Mouse (Mus musculus) thymus, postnatal 10 days (tissue): ENCODE data around the gene Nkrf.

Experiments used
- DNase-seq, 2 experiments: peaks; one replicate each; pipeline ENCODE4 v3.0.0; 2021; ENCODE audit warnings: low spot score in 2 of 2

Gene Nkrf

DNA sequence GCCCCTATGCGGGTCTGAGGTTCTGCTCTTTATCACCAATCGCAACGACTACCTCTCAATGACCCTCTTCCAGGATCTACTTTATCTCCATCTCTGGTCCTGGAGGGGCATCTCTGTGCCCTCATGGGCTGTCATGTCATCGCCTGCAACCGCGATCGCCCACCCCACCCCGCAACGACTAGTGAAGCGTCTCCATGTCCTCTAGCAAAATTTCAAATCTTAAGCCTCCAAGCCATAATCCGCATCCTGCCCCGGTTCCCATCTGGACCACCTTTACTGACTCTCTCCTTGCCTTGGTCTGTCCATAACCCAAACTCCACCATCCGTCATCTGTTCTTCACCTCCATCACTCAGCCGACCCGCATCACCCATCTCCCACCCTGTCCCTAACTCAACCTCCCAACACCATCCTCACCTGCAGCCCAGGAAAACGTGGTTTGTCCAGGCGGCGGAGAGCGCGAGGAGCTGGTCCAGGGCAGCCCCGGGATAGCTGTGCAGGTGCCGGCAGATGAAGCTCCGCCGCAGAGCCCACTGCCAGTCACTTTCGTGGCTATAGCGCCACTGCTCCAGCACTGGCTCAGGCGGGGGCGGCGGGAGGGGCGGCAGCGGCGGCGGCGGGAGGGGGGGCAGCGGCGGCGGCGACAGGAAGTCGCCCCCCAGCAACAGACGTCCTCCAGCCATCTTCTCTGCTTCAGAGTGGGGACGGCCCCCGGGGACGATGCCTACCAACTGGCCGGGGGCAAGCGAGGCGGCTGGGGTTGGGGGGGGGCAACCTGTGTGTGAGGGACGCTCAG lies at the start of gene Nkrf:
TSS of gene Nkrf (minus strand) at position 579 of the 794 bp plus-strand sequence.
- peak; percentile 26 to 36 for DNase-seq

DNA sequence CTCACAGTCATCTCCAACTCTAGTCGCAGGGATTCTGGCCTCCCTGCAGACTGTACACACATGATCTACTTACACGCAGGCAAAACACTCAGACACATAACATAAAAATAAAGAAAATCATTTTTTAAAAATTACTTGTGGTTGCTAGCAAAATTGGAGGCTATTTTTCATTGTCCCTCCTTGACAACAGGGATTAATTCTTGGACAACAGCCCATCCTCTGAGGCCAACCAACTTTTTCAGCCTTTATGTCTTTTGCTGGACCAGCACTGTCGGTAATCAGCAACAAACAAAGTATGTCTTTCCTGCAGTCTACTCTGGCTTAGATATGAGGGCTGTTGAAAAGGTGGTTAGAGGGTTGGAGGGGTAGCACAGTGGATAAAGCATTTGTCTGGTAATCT lies 38.4 kb upstream of the Nkrf start:
- DNase-seq: no peak

DNA sequence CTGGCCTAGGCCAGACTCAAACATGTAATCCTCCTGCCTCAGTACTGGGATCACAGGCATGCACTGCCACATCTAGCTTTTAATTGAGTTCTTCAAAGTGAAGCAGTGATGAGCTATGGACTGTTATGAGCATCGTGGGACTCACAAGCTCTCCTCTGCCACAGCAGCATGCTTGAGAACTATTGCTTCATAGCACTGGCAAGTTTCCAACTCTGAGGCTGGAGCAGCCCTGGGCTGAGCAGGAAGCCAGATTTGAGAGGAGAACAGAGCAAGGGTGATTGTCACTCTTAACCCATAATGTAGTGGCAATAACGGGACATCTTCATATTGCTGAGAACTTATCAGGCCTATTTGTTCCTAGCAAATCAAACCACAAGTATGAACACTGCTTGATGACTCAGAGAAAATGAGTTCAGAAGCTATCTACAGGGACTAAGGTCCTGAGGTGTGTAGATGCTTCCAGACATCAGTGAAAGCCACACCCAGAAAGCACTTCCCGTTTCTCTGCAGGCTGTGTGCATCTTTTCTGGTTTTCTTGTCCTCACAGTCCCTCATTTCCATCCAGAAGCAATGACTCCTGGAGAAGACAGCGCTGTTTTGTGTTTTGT lies 37.2 kb upstream of the Nkrf start:
- no peak for DNase-seq

DNA sequence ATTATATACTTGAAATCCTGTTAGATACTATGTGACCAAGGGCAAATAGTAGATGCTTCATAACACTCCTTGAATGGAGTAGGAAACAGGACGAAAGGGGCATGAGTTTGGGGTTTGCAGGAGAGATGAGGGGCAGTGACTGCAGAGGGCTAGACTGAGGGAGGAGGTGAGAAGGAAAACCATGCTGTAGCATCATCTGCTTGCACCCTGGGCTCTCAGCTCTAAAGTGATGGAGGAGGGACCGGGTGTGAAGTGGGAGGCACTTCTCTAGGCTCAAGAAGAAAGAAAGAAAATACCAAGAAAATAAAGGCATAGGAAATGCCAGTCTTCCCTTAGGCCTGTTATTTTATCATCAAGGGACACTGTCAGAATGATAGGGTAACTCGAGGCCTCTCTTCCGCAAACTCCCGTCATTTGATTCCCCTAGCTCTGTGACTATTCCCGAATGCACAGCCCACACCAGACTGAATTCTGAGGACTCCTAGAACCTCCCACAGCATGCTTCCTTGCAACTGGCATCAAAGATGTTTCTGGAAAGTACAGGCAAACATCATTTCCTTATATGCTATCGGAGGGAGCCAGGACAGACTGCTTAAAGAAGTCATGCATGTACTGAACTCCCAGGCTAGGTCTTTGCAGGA lies 32.7 kb upstream of the Nkrf start:
- DNase-seq: no peak

DNA sequence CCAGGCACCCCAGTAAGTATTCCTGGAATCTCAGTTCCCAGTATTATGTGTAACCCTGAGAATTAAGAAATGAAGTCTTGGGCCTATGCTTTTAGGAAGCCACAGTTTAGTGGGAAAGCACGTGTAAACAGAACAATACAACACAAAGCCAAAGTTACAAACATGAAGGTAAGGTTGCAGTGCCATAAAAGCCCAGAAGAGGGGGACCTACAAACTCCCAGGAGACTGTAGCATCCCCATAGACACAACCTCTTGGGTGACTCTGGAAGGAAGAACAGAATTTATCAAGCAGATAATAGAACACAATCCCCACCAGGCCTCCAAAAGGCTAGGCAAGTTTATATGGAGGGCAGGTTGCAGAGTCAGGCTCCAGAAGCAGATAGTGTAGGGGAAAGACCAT lies 27.9 kb upstream of the Nkrf start:
- peak in 1 of 2 experiments; percentile 7 for DNase-seq

DNA sequence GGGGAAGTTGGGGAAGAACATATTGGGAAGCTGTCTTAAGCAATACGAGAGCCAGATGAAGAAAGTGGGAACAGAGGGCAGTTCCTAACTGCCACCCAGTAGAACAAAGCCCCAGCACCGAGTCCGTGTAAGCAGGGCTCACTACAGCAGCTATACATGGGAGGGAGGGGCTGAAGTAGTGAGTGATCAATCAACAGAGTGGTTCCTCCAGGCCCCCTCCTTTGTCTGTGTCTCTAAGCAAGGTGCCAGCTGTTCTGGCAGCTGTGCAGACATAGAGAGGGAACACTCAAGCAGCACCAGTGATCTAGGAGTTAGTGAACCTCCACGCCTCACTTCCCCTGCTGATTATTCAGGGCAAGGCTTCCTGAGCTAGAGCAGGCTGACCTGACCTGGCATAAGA lies 27.0 kb upstream of the Nkrf start:
- no peak for DNase-seq

DNA sequence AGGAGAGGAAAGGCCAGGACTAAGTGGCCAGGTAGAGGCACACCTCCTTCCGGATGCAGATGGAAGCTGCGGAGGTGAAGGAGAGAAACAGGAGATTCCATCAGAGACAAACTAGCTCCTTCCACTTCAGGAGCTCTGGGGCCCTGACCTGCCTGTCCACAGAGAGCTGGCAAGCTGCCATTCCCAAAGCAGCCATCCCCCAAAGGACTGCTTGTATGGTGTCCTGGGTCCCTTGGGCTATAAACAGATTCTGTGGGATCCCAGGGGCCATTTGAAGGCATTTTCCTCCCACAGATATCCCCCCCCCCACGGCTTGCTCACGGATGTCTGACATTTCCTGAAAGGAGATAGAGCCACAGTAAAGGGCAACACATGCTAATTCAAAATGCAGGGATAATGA lies 26.1 kb upstream of the Nkrf start:
- no peak for DNase-seq

DNA sequence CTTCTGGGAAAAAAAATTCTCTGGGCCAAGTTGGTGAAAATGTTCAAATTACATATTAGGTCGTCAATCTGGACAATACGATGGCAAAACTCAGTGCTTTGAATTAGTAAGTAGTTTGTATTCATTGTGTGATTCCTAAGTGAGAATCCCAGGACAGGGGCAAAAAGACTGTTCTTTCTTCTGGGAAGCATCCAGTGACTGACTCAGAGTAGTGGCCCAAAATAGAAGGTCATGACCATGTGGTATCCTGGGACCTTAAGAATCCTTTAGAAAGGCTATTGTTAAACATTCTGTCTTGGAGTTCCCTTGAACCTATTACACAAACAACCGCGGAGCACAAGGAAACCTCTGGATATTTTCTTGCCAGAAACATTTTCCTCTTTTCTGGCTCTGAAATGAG lies 18.6 kb upstream of the Nkrf start:
- DNase-seq: no peak

DNA sequence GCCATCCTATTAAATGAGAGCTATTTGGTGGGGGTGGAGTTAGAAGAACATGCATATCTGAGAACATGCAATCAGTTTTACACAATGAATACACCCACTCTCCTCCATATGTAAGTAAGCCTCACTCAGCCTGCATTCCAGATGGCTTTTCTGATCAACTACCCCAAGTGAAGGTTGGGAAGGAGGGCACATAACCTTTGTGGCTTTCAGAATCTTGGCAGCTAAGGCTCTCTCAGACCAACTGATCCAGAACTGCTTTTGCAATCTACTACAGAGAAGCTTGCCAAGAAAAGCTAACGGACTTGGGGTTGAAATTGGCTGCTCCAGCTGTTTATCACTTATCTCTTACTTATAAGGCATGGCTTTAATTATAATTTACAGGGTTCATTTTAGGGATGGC lies 15.1 kb upstream of the Nkrf start:
- DNase-seq: no peak

DNA sequence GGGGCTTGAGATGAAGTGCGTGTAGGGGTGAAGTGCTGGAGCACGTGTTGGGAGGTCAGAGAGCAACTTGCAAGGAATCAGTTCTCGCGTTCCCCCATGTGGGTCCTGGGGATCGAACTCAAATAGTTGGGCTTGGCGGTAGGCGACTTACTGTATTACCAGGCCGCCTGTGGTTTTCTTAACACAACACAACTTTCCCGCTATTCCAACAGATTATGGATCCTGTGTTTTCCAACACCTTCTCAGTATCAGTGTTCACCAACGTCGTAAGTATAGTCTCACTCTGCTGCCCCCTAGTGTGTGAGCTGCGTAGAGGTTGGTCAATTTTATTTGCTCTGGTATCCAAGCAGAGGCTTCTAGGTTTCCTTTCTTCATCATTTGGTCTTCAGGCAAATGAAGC lies 8.6 kb upstream of the Nkrf start:
- DNase-seq: peak; percentile 7 to 61

DNA sequence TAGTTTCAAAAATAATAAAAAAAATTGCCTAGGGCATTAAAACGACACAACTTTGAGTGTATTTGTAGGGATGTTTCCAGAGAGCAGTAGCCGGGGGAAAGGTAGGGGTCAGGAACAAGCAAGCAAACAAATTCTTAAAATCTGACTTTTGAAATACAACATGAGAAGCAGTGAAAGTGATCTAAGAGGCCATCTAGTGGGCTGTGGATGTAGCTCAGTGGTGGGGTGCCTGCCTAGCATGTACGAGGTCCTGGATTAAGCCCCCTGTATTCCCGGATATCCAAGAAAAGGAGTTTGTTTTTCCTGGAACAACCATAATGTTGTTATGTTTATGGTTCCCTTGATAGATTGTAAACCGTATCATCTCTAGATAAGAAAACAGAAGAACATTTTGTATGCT lies 3.8 kb upstream of the Nkrf start:
- DNase-seq: no peak

DNA sequence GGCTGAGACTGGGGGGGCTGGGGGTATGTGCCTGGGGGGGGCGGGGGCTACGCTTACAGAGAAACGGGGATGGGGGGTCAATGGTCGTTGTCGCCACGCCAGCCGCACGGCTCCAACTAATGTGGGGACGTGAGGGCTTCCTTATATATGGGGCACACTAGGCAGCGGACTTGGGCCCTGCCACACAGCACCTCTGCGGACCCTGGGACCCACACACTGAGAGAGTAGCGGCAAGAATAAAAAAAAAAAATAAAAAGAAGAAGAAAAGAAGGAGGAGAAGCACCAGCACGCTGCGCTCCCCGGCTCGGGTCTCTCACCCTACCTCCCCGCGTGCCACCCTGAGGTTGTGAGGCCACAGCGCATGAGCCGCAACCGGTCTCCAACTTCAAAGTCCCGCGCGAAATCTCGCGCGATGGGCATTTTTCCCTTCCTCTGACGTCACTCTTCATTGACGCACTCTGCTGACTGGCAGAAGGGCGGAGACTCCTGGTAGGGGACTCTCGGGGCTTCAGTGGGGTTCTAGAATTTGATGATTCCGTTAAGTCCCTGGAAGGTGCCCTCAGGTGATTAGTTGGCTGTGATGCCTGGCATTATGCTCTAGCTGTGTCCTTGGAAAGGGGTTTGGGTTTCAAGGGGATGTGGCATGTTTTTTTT lies 543 bp upstream of the Nkrf start:
- DNase-seq: peak; percentile 87 to 90

DNA sequence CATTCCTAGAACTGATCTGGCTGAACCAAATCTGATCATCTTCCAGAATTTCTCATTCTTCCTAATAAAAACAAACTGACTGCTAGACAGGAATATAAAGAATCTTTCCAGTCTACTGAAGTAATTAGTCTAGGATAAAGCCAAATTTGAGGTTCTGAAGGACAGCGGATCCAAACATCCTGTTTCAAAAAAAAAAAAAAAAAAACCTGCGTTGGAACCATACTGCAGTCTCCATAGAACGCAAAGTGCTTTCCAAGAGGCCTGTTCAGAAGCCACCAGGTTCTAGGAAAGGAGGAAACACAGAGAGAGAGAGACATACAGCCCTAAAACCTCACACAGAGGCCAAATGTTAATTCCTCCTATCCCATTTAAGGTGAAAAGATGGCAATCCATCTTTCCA lies 1.0 kb downstream of the Nkrf start:
- no peak for DNase-seq

DNA sequence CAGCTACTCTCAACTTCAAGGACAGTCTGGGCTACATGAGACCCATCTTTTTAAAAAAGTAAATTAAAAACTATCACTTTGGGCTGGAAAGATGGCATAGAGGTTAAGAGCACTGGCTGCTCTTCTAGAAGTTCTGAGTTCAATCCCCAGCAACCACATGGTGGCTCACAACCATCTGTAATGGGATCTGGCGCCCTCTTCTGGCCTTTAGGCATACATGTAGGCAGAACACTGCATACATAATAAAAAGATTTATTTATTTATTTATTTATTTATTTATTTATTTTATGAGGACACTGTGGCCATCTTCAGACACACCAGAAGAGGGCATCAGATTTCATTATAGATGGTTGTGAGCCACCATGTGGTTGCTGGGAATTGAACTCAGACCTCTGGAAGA lies 3.8 kb downstream of the Nkrf start:
- peak in 1 of 2 experiments; percentile 8 for DNase-seq

DNA sequence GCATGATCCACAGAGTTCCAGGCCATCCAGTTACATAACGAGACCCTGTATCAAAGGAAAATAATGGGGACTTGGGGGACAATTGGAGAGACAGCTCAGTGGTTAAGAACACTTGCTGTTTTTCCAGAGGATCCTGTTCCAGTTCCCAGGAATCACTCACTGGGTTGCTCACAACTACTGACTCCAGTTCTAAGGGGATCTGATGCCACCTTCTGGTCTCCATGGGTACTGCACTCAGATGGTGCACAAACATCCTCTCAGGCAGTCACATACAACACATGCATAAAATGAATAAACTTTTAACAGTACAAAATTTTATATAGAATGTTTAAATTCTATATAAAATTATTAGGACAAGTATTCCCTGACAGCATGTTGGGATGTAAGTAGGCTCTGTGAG lies 18.0 kb downstream of the Nkrf start:
- DNase-seq: peak in 1 of 2 experiments; percentile 16

DNA sequence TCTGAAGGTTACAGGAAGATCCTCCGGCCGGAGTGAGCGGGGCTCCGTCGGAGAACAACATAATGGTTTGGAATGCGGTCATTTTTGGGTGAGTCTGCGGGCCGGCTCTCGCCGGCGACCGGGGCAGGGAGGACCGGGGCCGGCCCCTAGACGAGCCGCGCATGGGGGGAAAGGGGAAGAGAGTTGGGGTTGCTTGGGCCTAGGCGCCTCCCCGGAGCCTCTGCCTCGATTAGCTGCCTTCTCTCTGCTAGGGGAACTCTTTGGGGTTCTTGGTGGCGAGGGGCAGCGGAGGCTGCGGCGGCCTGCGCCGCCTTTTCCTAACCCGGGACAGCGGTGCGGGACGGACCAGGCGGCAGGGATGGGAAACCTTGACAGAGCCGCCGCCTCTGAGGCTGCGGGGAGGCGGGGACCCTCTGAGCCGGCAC lies 28.0 kb downstream of the Nkrf start:
- peak; percentile 8 for DNase-seq

DNA sequence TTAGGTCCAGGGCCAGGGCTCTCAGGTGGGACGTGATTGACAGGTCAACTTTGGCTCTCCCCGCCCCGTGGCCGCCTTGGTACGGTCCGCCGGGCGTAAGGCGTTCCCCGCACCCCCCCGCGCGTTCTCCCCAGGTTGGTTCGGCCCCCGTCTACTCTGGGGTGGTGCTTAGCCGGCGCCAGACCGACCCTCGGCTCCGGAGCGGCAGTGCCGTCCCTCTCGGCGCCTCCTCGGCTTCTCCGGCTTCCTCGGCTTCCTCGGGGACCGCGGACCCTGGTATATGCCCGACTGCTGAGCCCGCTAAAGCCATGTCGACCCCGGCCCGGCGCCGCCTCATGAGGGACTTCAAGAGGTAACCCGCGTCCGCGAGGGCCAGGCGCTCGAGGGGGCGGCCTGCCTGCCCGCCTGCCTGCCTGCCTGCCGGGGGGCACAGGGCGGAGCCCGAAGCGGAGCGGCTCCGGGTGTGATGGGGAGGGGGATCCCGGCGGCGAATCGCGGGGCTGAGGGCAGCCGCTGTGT lies 28.5 kb downstream of the Nkrf start:
- peak; percentile 85 to 89 for DNase-seq

DNA sequence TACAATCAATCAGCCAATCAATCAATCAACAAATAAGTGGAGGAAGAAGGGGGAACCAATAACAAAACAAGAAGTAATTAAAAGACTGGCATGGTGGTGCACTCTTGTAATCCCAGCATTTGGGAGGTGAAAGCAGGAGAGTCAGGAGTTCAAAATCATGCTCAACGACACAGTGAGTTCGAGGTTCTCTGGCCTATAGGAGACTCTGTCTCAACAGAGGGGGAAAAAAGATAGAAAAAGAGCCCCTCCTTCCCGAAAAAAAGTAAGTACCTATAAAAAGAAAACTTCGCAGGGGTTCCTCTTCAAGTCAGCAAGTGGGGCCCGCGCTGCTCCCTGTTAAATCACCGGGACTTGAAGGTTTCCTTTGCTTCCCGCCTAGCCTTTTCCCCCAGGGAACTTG lies 28.9 kb downstream of the Nkrf start, which contains the start of the genes Ube2a and C330007P06Rik:
TSS of gene Ube2a (plus strand) at position 136 of the 400 bp plus-strand sequence.
TSS of gene C330007P06Rik (minus strand) at position 347 of the 400 bp plus-strand sequence.
- DNase-seq: no peak

DNA sequence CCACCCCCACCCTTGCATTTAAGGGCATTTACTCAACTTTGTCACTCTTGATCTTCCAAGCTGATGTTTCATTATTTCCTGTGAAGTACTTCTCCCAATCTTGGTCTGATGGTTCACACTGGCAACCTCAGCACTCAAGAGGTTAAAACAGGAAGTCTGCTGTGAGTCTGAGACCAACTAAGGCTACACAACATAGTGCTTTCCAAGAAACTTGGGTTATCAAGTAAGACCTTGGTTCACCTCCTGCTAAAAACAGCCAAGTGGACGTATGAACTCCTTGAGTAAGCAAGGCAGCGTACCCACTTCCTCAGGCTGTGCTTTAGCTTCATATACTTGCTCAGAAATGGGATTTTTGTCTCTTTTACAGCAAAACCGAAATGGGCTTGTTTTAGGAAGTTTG lies 32.3 kb downstream of the Nkrf start:
- no peak for DNase-seq

DNA sequence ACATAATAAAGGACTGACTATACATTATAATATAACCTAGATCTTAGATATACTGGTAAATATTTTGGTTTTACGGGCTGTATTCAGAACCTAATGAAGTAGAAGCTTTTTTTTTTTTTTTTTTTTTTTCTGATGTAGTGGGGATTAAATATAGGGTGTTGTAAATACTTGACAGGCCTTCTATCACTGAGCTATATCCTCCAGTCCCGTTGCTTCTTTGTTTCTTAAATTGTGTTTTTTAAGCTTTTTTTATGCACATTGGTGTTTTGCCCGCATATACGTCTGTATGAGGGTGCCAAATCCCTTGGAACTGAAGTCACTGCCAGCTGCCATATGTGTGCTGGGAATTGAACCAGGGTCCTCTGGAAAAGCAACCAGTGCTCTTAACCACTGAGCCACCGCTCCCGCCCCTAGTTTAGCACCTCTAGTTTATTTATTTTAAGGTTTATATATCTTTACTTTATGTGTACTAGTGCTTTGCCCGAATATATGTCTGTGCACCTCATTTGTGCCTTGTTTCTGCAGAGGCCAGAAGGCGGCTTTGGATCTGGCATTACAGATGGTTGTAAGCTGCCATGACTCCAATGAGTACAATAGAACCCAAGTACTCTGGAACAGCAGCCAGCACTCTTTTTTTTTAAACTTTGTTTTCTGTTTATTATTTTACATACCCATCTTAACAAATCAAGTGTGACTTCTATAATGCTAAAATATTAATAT lies 37.9 kb downstream of the Nkrf start:
- no peak for DNase-seq
